Mouse (Mus musculus) G1E (cell line): ENCODE measurements at regions not wholly inside any gene's neighbourhood (a gene's known extent, or its start where the extent isn't known, plus 50 kb on each side); places are given as distances from the start of the nearest gene placed in this dataset.

ENCODE experiments used
- CTCF ChIP-seq: IDR thresholded peaks from 2 replicates; pipeline ENCODE4 v1.5.1; 2012; ENCODE audit warnings: low read depth, low read length, inconsistent platforms, mixed read lengths
- GATA1 ChIP-seq: IDR thresholded peaks from 2 replicates; pipeline ENCODE4 v1.6.1; 2012; ENCODE audit warnings: borderline replicate concordance, low read length, inconsistent platforms, mixed read lengths
- TAL1 ChIP-seq: conservative IDR thresholded peaks from 2 replicates; pipeline ENCODE4 v1.6.1; 2012; ENCODE audit warnings: low read depth, low read length, inconsistent platforms, mixed read lengths

- TF ChIP-seq CTCF (no peak), GATA1 (no peak), TAL1 (no peak)
These were observed 212.3 kb upstream of the Pik3r1 start for GRCm38 (mm10) chr13:101980171-101980835.
